Mouse (Mus musculus): ENCODE measurements around the gene Hibadh.
"Not testable (repeated sequence)": the region's sequence is repeated elsewhere in the genome, so short reads cannot be mapped to it uniquely, and the experiment has no call there.

Hibadh gene

GRCm38 (mm10) chr6:52640224-52640712, at the start of gene Hibadh:
Gene Hibadh, minus strand, starts transcription at chr6:52640389.
- peak; percentile 92 to 94 for DNase-seq (ENCODE audit: low spot score in 2 of 2)

- DNase-seq (ENCODE audit: low spot score in 2 of 2): no peak
These were observed 46.8 kb upstream of the Hibadh start for GRCm38 (mm10) chr6:52686901-52687500.

- DNase-seq (ENCODE audit: low spot score in 2 of 2): no peak
These were observed 42.4 kb upstream of the Hibadh start for GRCm38 (mm10) chr6:52682607-52683006.

- DNase-seq (ENCODE audit: low spot score in 2 of 2): no peak
These were observed 41.8 kb upstream of the Hibadh start for GRCm38 (mm10) chr6:52681847-52682485.

DNA sequence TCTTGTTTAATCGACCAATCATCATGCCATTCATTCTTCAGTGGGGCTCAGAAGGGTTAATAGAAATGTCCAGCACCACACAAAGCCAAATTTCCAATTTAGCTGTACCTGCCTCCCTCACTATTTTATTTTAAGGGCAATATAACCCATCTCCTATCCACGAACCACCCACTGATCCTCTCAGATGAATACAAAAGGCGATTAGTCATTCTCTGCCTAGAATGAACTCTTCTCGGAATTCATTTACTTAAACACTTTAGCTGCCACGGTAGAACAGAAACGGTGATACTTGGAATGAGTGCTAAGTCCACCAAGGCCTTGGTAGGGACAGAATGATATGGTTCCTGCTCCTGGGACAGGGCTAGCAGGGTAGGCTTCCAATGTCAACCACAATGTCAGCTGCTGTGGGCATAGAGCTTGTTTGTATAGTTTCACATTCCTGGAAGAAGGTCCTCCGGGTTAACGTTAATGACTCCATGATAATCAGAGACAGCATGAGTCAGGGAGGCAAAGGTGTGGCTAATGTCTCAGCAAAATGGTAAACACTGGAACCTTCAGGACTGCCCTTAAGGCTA, 40.4 kb upstream of the Hibadh start:
- no peak for DNase-seq (ENCODE audit: low spot score in 2 of 2)

DNA sequence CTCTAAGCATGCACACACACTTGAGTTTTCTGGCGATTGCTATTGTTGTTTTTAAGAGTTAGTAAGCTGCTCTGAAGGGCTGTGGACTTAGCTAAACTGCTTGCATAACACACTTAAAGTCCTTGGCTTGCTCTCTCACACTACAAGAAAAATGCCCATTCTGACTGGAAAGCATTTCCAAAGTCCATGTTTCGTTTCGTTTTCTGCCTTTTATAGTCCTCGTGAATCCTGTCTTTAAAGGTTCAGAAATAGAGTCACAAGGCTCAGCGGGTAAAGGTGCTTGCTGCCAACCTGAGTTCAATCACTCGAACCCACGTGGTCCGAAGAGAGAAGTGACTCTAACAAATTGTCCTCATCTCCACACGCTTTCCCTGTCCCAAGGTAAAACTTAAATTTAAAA, 39.4 kb upstream of the Hibadh start:
- DNase-seq (ENCODE audit: low spot score in 2 of 2): no peak

DNA sequence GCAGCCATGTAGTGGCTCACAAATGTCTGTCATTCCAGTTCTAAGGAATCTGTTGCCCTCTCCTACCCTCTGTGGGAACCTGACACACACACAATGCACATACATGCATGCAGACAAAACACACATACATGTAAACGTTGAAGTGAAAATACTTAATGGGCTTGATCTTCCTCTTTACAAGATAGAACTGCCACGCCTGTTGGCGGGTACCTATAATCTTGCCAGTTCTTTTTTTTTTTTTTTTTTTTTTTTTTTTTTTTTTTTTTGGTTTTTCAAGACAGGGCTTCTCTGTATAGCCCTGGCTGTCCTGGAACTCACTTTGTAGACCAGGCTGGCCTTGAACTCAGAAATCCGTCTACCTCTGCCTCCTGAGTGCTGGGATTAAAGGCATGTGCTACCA, 37.3 kb upstream of the Hibadh start:
- not testable (repeated sequence) for DNase-seq (ENCODE audit: low spot score in 2 of 2)

DNA sequence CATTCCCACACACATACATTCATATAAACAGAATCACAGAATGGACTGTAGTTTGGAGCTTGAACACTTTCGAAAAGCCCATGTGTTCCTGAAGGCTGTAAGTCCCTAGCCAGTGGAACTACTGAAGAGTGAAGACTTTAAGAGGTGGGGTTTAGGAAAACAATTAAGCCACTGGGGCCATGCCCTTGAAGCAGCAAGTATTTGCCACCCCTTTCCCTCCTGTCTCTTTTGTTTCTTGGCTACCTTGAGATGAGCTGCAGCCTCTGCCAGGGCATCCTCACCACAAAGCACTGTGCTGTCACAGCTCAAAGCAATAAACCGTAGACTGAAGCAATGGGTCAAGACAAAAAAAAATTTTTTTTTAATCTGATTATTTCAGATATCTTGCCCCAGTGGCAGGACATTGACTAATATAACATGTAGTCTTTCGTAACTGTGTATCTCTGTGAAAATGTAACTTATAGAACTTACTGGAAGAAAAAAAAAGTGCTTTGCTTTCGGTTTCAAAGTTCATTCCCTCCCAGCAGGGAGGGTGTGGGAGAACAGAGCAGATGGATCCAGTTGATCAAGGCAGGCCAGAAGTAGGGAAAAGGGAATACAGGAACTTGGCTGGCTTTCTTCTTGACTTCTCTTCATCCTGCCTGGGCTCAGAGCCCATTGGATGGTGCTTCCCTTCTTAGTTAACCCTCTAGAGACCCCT, 35.2 kb upstream of the Hibadh start:
- no peak for DNase-seq (ENCODE audit: low spot score in 2 of 2)

DNA sequence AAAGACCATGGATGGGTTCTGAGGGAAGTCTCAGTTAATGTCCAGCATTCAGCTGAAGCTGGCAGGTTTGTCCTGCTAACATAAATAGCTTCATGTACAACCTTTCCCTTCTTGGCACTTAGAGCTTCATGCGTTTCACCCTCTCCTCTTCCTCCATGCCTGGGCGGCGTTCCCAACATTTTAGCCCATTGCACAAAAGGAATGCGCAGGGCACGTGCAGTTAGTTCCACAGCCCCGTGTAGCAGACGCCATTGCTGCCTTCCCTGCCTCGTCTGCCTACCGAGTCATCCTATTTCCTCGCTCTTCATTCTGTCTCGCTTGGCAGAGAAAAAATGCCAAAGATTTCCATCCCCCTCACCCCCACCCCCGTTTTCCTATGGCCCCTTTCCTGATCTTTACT, 34.4 kb upstream of the Hibadh start:
- no peak for DNase-seq (ENCODE audit: low spot score in 2 of 2)

- no peak for DNase-seq (ENCODE audit: low spot score in 2 of 2)
These were observed 33.5 kb upstream of the Hibadh start for GRCm38 (mm10) chr6:52673706-52674105.

GRCm38 (mm10) chr6:52672539-52672938, 32.4 kb upstream of the Hibadh start:
- no peak for DNase-seq (ENCODE audit: low spot score in 2 of 2)

DNA sequence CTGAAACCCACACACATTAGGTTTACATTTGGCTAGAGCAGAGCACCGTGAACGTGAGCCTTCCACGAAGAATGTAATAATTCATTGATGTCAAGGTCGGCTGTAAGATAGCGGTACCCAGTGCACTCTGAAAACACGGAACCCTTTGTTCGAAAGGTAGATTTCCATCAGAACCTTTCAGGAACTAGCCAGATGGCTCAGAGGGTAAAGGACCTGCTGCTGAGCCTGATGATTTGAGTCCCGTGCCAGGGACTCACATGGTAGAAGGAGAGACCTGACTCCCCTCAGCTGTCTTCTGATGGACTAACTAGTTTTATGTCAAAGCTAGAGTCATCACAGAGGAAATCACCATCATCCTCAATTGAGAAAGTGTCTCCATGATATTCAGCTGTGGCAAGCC, 31.6 kb upstream of the Hibadh start:
- DNase-seq (ENCODE audit: low spot score in 2 of 2): no peak

DNA sequence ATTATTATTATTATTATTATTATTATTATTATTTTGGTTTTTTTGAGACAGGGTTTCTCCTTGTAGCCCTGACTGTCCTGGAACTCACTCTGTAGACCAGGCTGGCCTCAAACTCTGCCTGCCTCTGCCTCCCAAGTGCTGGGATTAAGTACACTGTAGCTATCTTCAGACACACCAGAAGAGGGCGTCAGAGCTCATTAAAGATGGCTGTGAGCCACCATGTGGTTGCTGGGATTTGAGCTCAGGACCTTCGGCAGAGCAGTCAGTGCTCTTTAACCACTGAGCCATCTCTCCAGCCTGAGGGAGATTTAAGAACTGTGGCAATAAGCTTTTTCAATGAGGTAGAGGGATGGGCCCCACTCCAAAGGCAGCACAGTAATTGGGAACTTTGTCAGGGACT, 29.7 kb upstream of the Hibadh start:
- DNase-seq (ENCODE audit: low spot score in 2 of 2): not testable (repeated sequence)

- DNase-seq (ENCODE audit: low spot score in 2 of 2): no peak
These were observed 27.5 kb upstream of the Hibadh start for GRCm38 (mm10) chr6:52667641-52668040.

- no peak for DNase-seq (ENCODE audit: low spot score in 2 of 2)
These were observed 22.8 kb upstream of the Hibadh start for GRCm38 (mm10) chr6:52663021-52663420.

GRCm38 (mm10) chr6:52655266-52655665, 15.1 kb upstream of the Hibadh start:
- DNase-seq (ENCODE audit: low spot score in 2 of 2): no peak

- DNase-seq (ENCODE audit: low spot score in 2 of 2): no peak
These were observed 8.6 kb upstream of the Hibadh start for GRCm38 (mm10) chr6:52648806-52649205.

- no peak for DNase-seq (ENCODE audit: low spot score in 2 of 2)
These were observed 7.8 kb upstream of the Hibadh start for GRCm38 (mm10) chr6:52648031-52648430.

DNA sequence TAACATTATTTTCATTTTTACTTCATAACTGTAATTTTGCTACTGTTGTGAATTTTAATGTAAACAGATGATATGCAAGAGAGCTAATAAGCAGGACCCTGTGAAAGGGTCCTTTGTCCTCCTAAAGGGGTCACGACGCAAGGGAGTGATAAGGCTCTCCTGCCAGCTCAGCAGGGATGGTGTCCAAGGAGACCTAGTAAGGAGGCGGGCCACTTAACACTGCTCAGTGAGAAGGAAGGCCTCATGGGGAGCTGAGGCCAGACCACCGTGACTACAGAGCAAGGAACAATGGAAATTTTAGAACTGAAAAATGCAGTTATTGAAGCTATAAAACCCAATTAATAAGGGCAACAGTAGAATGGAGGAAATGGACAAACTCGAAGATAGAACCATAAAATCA, 5.7 kb upstream of the Hibadh start:
- no peak for DNase-seq (ENCODE audit: low spot score in 2 of 2)

DNA sequence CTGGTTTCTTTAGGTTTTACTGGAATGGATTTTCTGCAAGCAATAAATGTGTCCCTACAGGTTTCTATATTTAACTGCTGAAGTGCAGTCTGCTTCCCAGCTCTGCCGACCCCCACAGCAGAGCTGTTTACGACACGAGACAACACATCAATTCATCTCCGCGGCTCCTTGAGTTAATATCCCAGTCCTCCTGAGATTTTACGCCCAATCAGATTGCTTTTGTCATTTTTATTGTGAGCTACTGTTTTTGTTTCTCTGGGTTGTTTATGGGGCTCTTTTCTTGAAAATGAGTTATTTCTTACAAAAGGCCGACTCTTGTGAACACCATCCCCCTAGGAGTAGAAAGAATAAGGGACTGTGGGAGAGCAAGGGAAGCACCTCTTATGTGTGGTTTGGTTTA, 2.0 kb upstream of the Hibadh start:
- no peak for DNase-seq (ENCODE audit: low spot score in 2 of 2)

- no peak for DNase-seq (ENCODE audit: low spot score in 2 of 2)
These were observed 887 bp upstream of the Hibadh start for GRCm38 (mm10) chr6:52641076-52641475.

DNA sequence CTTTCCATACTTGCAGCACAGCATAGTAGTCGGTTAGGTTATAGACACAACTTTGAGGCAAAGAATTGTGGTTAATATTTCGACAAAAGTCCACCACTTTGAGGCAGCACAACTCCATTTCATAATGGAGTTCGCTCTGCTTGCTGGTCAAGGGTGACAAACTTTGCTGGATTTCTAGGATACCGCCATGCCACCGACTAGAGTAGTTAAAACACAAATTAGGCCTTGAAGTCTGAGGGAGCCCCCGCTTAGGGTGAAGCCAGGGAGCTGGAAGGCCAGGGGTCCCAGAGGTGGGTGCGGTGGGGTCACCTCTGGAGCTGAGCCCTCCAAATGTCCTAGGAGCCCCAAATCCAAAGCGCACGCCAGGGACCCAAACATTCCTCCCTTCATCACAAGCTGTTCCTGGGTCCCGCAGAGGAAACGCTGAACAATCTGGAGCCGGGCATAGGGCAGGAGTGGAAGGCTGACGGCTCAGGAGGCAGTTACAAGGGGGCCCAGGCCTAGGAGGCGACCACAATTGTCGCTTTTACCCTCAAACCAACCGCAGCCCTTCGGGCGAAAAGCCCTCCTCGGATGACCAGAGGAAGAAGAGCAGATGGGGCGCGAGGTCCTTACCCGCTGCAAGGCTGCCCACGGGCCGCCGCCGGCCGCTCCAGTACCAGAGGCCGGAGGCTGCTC, 504 bp downstream of the Hibadh start:
- DNase-seq (ENCODE audit: low spot score in 2 of 2): peak in 1 of 2 experiments; percentile 1

Data from right cerebral cortex, postnatal 36 days (tissue).